Mouse (Mus musculus): ENCODE measurements around the gene Gm14180. TPM values are rescaled to one million over a fixed set of nuclear protein-coding genes. Genes with fewer than 3 reads are reported as not detected.
"Not testable (repeated sequence)": the region's sequence is repeated elsewhere in the genome, so short reads cannot be mapped to it uniquely, and the experiment has no call there.

The Gm14180 gene
- not detected in 2 replicates for polyA plus RNA-seq (2012; rRNA removed)
- polyA plus RNA-seq (2014; fragmentation: Nextera tagmentation; extraction: Ambion mirVana), result not detected in 2 replicates

DNA sequence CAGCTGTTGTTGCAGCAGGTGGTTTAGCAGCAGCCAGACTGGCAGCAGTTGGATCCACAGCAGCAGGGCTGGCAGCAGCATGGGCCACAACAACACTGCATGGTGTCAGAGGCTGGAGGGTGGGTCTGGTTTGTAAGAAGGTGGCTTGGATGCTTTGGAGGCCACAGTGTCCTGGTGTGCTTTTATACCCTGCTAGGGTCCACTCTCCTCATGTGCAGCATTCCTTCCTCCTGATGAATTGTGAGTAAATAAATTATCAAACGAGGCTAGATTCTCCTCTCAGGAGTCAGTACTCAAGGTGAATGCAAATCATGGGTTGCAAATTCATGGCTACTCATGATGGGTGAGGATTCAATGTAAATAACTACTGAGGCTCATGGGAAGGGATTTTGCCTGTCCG, at the start of gene Gm14180:
Gm14180 (minus strand) TSS at position 101 of the 400 bp plus-strand sequence.
- TF ChIP-seq EP300 (IDR thresholded peaks at IDR 0.05; ENCODE audit: low read depth), result no peak
- TF ChIP-seq CTCF (IDR thresholded peaks at IDR 0.05; ENCODE audit: low read depth), result no peak
- H3K4me2 ChIP-seq (ENCODE audit: low read depth), result no peak within 1 kb of the TSS
- no peaks in the 10 kb centered on the region for H3K9me3 ChIP-seq (ENCODE audit: control insufficient read depth, low read length)
- DNase-seq (ENCODE audit: low read depth in 3 of 3, low spot score in 3 of 3) (no peak), ATAC-seq (ENCODE audit: insufficient read depth) (no peak)
- no peak within 1 kb of the TSS for H3K9ac ChIP-seq (replicated peaks)
- no peaks in the 10 kb centered on the region for H3K4me1 ChIP-seq (replicated peaks; ENCODE audit: control insufficient read depth in 2 of 2, insufficient read depth in 2 of 2, low read length in 1 of 2)
- no peaks in the 10 kb centered on the region for H3K36me3 ChIP-seq (replicated peaks; ENCODE audit: control insufficient read depth, insufficient read depth, low read depth)
- no peak within 1 kb of the TSS for H3K4me3 ChIP-seq (ENCODE audit: insufficient read depth in 1 of 2, low read depth in 2 of 2, low read length in 2 of 2)
- H3K27ac ChIP-seq, result no peak within 1 kb of the TSS
- 35% methylated on average over 2 of the region's 2 CpGs for WGBS (ENCODE audit: insufficient replicate concordance)
- no peaks in the 10 kb centered on the region for H3K27me3 ChIP-seq (ENCODE audit: control insufficient read depth, insufficient read depth, low read length)

DNA sequence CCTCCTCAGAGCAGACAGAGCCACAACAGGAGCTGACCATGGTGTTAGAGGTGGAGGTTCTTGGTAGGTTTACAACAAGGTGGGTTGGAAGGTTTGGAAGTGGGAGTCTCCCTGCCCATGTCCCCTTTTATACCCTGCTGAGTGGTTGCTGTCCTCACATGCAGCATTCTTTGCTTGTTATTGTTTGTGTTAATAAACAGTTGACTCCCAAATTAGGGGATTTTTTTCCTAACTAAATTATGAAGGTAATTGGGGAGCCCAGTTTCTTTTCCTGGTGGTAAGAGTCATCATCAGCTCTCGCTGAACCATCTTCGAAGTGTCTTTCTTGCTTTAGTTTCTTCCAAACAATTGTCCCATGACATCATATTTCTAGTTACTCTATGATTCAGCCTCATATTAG, 46.5 kb upstream of the Gm14180 start, which contains the start of gene Krtap4-8:
Krtap4-8 (minus strand) TSS at position 101 of the 400 bp plus-strand sequence.
- 67% methylated on average over 2 of the region's 2 CpGs for WGBS (ENCODE audit: insufficient replicate concordance)
- ATAC-seq (ENCODE audit: insufficient read depth), result no peak
- H3K36me3 ChIP-seq (replicated peaks; ENCODE audit: control insufficient read depth, insufficient read depth, low read depth), result no peaks in the 10 kb centered on the region

DNA sequence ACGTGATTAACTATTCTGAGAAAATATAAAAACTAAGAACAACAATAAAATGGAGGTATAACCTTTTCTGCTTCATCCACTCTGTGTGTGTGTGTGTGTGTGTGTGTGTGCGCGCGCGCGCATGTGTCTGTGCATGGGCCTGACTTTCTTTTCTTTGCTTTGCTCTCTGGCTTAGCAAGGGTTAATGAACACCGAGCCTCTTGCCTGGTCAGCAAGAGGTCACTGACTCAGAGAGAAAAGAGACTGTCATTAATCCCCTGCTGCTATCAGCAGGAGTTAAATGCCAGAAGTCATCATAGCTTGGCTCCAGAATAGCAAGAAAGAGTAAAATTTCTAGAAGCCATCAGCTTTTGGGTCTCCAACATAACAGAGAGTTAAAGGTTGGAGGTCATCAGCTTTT, 44.3 kb upstream of the Gm14180 start:
- ATAC-seq (ENCODE audit: insufficient read depth) (no peak), DNase-seq (ENCODE audit: low read depth in 3 of 3, low spot score in 3 of 3) (no peak)
- 68% methylated on average over 7 of the region's 7 CpGs for WGBS (ENCODE audit: insufficient replicate concordance)

More for the DNA sequence above, 46.5 kb upstream of the Gm14180 start, which contains the start of gene Krtap4-8:
- Histone ChIP-seq H3K4me1 (replicated peaks; ENCODE audit: control insufficient read depth in 2 of 2, insufficient read depth in 2 of 2, low read length in 1 of 2) (no peaks in the 10 kb centered on the region), H3K9ac (replicated peaks) (no peak within 1 kb of the TSS), H3K9me3 (ENCODE audit: control insufficient read depth, low read length) (no peaks in the 10 kb centered on the region), H3K4me3 (ENCODE audit: insufficient read depth in 1 of 2, low read depth in 2 of 2, low read length in 2 of 2) (no peak within 1 kb of the TSS), H3K27ac (no peak within 1 kb of the TSS), H3K4me2 (ENCODE audit: low read depth) (no peak within 1 kb of the TSS), H3K27me3 (ENCODE audit: control insufficient read depth, insufficient read depth, low read length) (no peaks in the 10 kb centered on the region)
- TF ChIP-seq EP300 (IDR thresholded peaks at IDR 0.05; ENCODE audit: low read depth) (no peak), CTCF (IDR thresholded peaks at IDR 0.05; ENCODE audit: low read depth) (no peak)
- DNase-seq (ENCODE audit: low read depth in 3 of 3, low spot score in 3 of 3), result no peak

DNA sequence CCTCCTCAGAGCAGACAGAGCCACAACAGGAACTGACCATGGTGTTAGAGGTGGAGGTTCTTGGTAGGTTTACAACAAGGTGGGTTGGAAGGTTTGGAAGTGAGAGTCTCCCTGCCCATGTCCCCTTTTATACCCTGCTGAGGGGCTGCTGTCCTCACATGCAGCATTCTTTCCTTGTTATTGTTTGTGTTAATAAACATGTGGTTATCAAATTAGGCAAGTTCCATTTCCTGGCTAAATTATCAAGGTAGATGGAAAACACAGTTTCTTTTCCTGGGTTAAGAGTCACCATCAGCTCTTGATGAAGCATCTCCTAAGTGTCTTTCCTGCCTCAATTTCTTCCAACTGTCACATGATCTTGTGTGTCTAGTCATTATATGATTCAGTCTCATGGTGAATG, 38.7 kb upstream of the Gm14180 start, which contains the start of gene Gm11595:
Gm11595 (minus strand) TSS at position 101 of the 400 bp plus-strand sequence.
- not testable (repeated sequence) for H3K9ac ChIP-seq (replicated peaks); H3K36me3 ChIP-seq (replicated peaks; ENCODE audit: control insufficient read depth, insufficient read depth, low read depth); H3K9me3 ChIP-seq (ENCODE audit: control insufficient read depth, low read length); H3K4me1 ChIP-seq (replicated peaks; ENCODE audit: control insufficient read depth in 2 of 2, insufficient read depth in 2 of 2, low read length in 1 of 2); H3K27ac ChIP-seq; ATAC-seq (ENCODE audit: insufficient read depth); DNase-seq (ENCODE audit: low read depth in 3 of 3, low spot score in 3 of 3); H3K4me2 ChIP-seq (ENCODE audit: low read depth); H3K27me3 ChIP-seq (ENCODE audit: control insufficient read depth, insufficient read depth, low read length); H3K4me3 ChIP-seq (ENCODE audit: insufficient read depth in 1 of 2, low read depth in 2 of 2, low read length in 2 of 2)

More for the DNA sequence above, 44.3 kb upstream of the Gm14180 start:
- no peaks in the 10 kb centered on the region for H3K36me3 ChIP-seq (replicated peaks; ENCODE audit: control insufficient read depth, insufficient read depth, low read depth)
- no peaks in the 10 kb centered on the region for H3K9me3 ChIP-seq (ENCODE audit: control insufficient read depth, low read length)
- no peak overlapping the region for H3K4me3 ChIP-seq (ENCODE audit: insufficient read depth in 1 of 2, low read depth in 2 of 2, low read length in 2 of 2)
- no peaks in the 10 kb centered on the region for H3K4me1 ChIP-seq (replicated peaks; ENCODE audit: control insufficient read depth in 2 of 2, insufficient read depth in 2 of 2, low read length in 1 of 2)
- H3K4me2 ChIP-seq (ENCODE audit: low read depth), result no peak overlapping the region
- no peak overlapping the region for H3K9ac ChIP-seq (replicated peaks)
- no peak overlapping the region for H3K27ac ChIP-seq
- H3K27me3 ChIP-seq (ENCODE audit: control insufficient read depth, insufficient read depth, low read length), result no peaks in the 10 kb centered on the region
- TF ChIP-seq EP300 (IDR thresholded peaks at IDR 0.05; ENCODE audit: low read depth), result no peak
- no peak for TF ChIP-seq CTCF (IDR thresholded peaks at IDR 0.05; ENCODE audit: low read depth)

DNA sequence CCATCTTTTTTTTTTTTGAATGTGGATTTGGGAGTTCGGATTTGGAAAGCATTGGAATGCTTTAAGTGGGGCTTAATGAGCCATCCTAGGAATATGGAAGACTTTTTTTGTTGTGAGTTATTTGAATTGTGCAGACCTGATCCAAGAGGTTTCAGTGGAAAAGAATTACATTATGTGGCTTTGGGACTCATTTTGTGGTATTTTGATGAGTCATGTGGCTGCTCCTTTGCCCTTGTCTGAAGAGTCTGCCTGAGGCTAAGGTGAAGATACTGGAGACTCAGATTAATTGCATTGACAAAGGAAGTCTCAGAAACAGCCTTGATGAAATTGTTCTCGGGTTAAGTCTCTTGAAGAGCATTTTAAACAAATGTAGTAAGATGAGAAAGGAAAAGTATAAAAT, 34.3 kb upstream of the Gm14180 start:
- no peaks in the 10 kb centered on the region for H3K4me1 ChIP-seq (replicated peaks; ENCODE audit: control insufficient read depth in 2 of 2, insufficient read depth in 2 of 2, low read length in 1 of 2)
- 39% methylated on average over 2 of the region's 2 CpGs for WGBS (ENCODE audit: insufficient replicate concordance)
- H3K4me2 ChIP-seq (ENCODE audit: low read depth), result no peak overlapping the region
- H3K36me3 ChIP-seq (replicated peaks; ENCODE audit: control insufficient read depth, insufficient read depth, low read depth), result no peaks in the 10 kb centered on the region
- ATAC-seq (ENCODE audit: insufficient read depth), result no peak
- H3K9me3 ChIP-seq (ENCODE audit: control insufficient read depth, low read length), result no peaks in the 10 kb centered on the region
- no peaks in the 10 kb centered on the region for H3K27me3 ChIP-seq (ENCODE audit: control insufficient read depth, insufficient read depth, low read length)
- TF ChIP-seq EP300 (IDR thresholded peaks at IDR 0.05; ENCODE audit: low read depth) (no peak), CTCF (IDR thresholded peaks at IDR 0.05; ENCODE audit: low read depth) (no peak)
- no peak overlapping the region for H3K9ac ChIP-seq (replicated peaks)
- H3K4me3 ChIP-seq (ENCODE audit: insufficient read depth in 1 of 2, low read depth in 2 of 2, low read length in 2 of 2), result no peak overlapping the region
- H3K27ac ChIP-seq, result no peak overlapping the region
- DNase-seq (ENCODE audit: low read depth in 3 of 3, low spot score in 3 of 3), result no peak

Measured in liver, embryonic 14.5 days (tissue).